In genomic region chr19:45056908-45057698, GRCm38 (mm10) we compare ENCODE assay signal across 8 mouse cellular contexts. TPM values are rescaled to one million over a fixed set of nuclear protein-coding genes. Genes with fewer than 3 reads are reported as not detected.
DNase-seq lines count a peak whose midpoint lies in the region; ATAC-seq and TF ChIP-seq lines count a peak whose summit lies in the region.

No protein-coding gene starts in this region.

- no peaks in the 10 kb centered on the region for H3K36me3 ChIP-seq in kidney, adult 2 months (ENCODE audit: control insufficient read depth, insufficient read depth, low read length)
- H3K36me3 ChIP-seq in forebrain, embryonic 13.5 days (ENCODE audit: poor library complexity, severe bottlenecking): peaks cover 32% of the 10 kb centered on the region
- H3K36me3 ChIP-seq in liver, embryonic 12.5 days: 0 out of 2 replicates have a peak, but pooled peaks cover 3% of the 10 kb centered on the region
- peaks cover 1% of the 10 kb centered on the region; the same call in 1 of the 2 replicates for H3K36me3 ChIP-seq in small intestine, adult 2 months (ENCODE audit: control insufficient read depth, insufficient read depth, low read length)

- H3K9me3 ChIP-seq in forebrain, embryonic 13.5 days (replicated peaks): no peaks in the 10 kb centered on the region
- H3K9me3 ChIP-seq in liver, embryonic 12.5 days (replicated peaks): no peaks in the 10 kb centered on the region

- peak overlapping the region; percentile 89 for H3K9ac ChIP-seq in forebrain, embryonic 13.5 days
- H3K9ac ChIP-seq in liver, embryonic 12.5 days: peak overlapping the region; percentile 87; the same call in 1 of the 2 replicates

- H3K4me2 ChIP-seq in forebrain, embryonic 13.5 days: peak overlapping the region; percentile 87
- peak overlapping the region; percentile 93 for H3K4me2 ChIP-seq in liver, embryonic 12.5 days

- WGBS in kidney, adult 2 months: 57% methylated on average over 7 of the region's 7 CpGs
- 84% methylated on average over 7 of the region's 7 CpGs for WGBS in forebrain, embryonic 13.5 days
- 73% methylated on average over 7 of the region's 7 CpGs for WGBS in liver, embryonic 12.5 days (ENCODE audit: insufficient replicate concordance)
- WGBS in small intestine, adult 2 months: 56% methylated on average over 7 of the region's 7 CpGs

- no peak for DNase-seq in kidney, adult 2 months
- no peak for DNase-seq in kidney, adult 9 months
- no peak for DNase-seq in spleen, adult 18-20 months

- no peak overlapping the region for H3K4me3 ChIP-seq in kidney, adult 2 months (ENCODE audit: insufficient read depth, low read depth, low read length)
- H3K4me3 ChIP-seq in forebrain, embryonic 13.5 days: peak overlapping the region; percentile 64
- peak overlapping the region; percentile 79; the same call in 1 of the 2 replicates for H3K4me3 ChIP-seq in liver, embryonic 12.5 days
- no peak overlapping the region for H3K4me3 ChIP-seq in small intestine, adult 2 months (ENCODE audit: low read depth, low read length)

- no peaks in the 10 kb centered on the region for H3K27me3 ChIP-seq in kidney, adult 2 months (replicated peaks; ENCODE audit: control insufficient read depth, insufficient read depth, low read length)
- H3K27me3 ChIP-seq in forebrain, embryonic 13.5 days: no peaks in the 10 kb centered on the region
- no peaks in the 10 kb centered on the region for H3K27me3 ChIP-seq in liver, embryonic 12.5 days (replicated peaks)
- H3K27me3 ChIP-seq in small intestine, adult 2 months (ENCODE audit: control insufficient read depth, insufficient read depth, low read length): no peaks in the 10 kb centered on the region

- peaks cover 7% of the 10 kb centered on the region; the same call in 1 of the 2 replicates for H3K4me1 ChIP-seq in kidney, adult 2 months (ENCODE audit: control insufficient read depth, insufficient read depth, low read length)
- H3K4me1 ChIP-seq in forebrain, embryonic 13.5 days: peaks cover 26% of the 10 kb centered on the region
- H3K4me1 ChIP-seq in liver, embryonic 12.5 days: peaks cover 45% of the 10 kb centered on the region
- peaks cover 5% of the 10 kb centered on the region; the same call in 1 of the 2 replicates for H3K4me1 ChIP-seq in small intestine, adult 2 months (ENCODE audit: control insufficient read depth, insufficient read depth, insufficient read length, low read length)

- ATAC-seq in forebrain, embryonic 13.5 days: no peak
- no peak for ATAC-seq in liver, embryonic 12.5 days
- ATAC-seq in megakaryocyte-erythroid progenitor cell, adult 5-6 weeks (replicated peaks; ENCODE audit: low FRiP score, low TSS enrichment, poor library complexity, severe bottlenecking): no peak
- no peak for ATAC-seq in cerebellum, adult (ENCODE audit: insufficient number of reproducible peaks, low FRiP score, low TSS enrichment)

- peak overlapping the region; percentile 53; the same call in 1 of the 2 replicates for H3K27ac ChIP-seq in kidney, adult 2 months (ENCODE audit: insufficient read depth, low read depth, low read length)
- H3K27ac ChIP-seq in forebrain, embryonic 13.5 days: peak overlapping the region; percentile 97; the same call in 1 of the 2 replicates
- peak overlapping the region; percentile 96 for H3K27ac ChIP-seq in liver, embryonic 12.5 days
- peak overlapping the region; percentile 91 for H3K27ac ChIP-seq in small intestine, adult 2 months (ENCODE audit: insufficient read depth, low read depth, low read length)

- TF ChIP-seq CTCF in kidney, adult 2 months (conservative IDR thresholded peaks at IDR 0.05; ENCODE audit: insufficient read depth, insufficient read length, low read depth, low read length): no peak
- no peak for TF ChIP-seq CTCF in small intestine, adult 2 months (IDR thresholded peaks at IDR 0.05; ENCODE audit: extremely low read depth, insufficient read length, insufficient replicate concordance, low read depth, low read length)

- TF ChIP-seq POLR2A in kidney, adult 2 months (IDR thresholded peaks at IDR 0.05; ENCODE audit: low read depth, low read length): no peak
- TF ChIP-seq POLR2A in small intestine, adult 2 months (IDR thresholded peaks at IDR 0.05; ENCODE audit: low read depth, low read length): no peak

RNA-seq across cellular contexts. Expression of gene Sfxn3, which starts 9.8 kb away (rescaled TPM):
- 20.8 and 23.5 TPM in 2 replicates for polyA plus RNA-seq in kidney, adult 2 months (2012; rRNA removed)
- polyA plus RNA-seq in forebrain, embryonic 13.5 days (2015; fragmentation: Nextera tagmentation; extraction: Ambion mirVana): 38.8 and 42.2 TPM in 2 replicates
- polyA plus RNA-seq in liver, embryonic 12.5 days (2016; fragmentation: Nextera tagmentation; extraction: Ambion mirVana): 4.1 TPM in 2 replicates
- polyA plus RNA-seq in small intestine, adult 2 months (2012; rRNA removed): 8.8 and 9.5 TPM in 2 replicates
- 10.6 and 23.4 TPM in 2 replicates for total RNA-seq in megakaryocyte-erythroid progenitor cell, adult 5-6 weeks (2014; fragmentation: Nextera tagmentation)
- total RNA-seq in megakaryocyte-erythroid progenitor cell, adult 5-6 weeks (2017): 5.8 and 6.4 TPM in 2 replicates

RNA-seq across cellular contexts. Expression of gene Pdzd7, which starts 11.6 kb away (rescaled TPM):
- 0.74 and 0.99 TPM in 2 replicates for polyA plus RNA-seq in kidney, adult 2 months (2012; rRNA removed)
- polyA plus RNA-seq in forebrain, embryonic 13.5 days (2015; fragmentation: Nextera tagmentation; extraction: Ambion mirVana): 0.92 and 1.5 TPM in 2 replicates
- not detected in 2 replicates for polyA plus RNA-seq in liver, embryonic 12.5 days (2016; fragmentation: Nextera tagmentation; extraction: Ambion mirVana)
- polyA plus RNA-seq in small intestine, adult 2 months (2012; rRNA removed): 0.29 and 1.2 TPM in 2 replicates
- not detected in 2 replicates for total RNA-seq in megakaryocyte-erythroid progenitor cell, adult 5-6 weeks (2014; fragmentation: Nextera tagmentation)
- total RNA-seq in megakaryocyte-erythroid progenitor cell, adult 5-6 weeks (2017): not detected in 2 replicates

RNA-seq across cellular contexts. Expression of gene Kazald1, which starts 17.9 kb away (rescaled TPM):
- 1.9 and 2.1 TPM in 2 replicates for polyA plus RNA-seq in kidney, adult 2 months (2012; rRNA removed)
- polyA plus RNA-seq in forebrain, embryonic 13.5 days (2015; fragmentation: Nextera tagmentation; extraction: Ambion mirVana): 0.46 and 0.76 TPM in 2 replicates
- 0.18 and 0.35 TPM in 2 replicates for polyA plus RNA-seq in liver, embryonic 12.5 days (2016; fragmentation: Nextera tagmentation; extraction: Ambion mirVana)
- polyA plus RNA-seq in small intestine, adult 2 months (2012; rRNA removed): 2.2 and 2.4 TPM in 2 replicates
- 1.2 TPM in 1 of 2 replicates, not detected in the other for total RNA-seq in megakaryocyte-erythroid progenitor cell, adult 5-6 weeks (2014; fragmentation: Nextera tagmentation)
- 0.80 and 1.7 TPM in 2 replicates for total RNA-seq in megakaryocyte-erythroid progenitor cell, adult 5-6 weeks (2017)

RNA-seq across cellular contexts. Expression of gene Lzts2, which starts 42.9 kb away (rescaled TPM):
- 54.7 and 74.3 TPM in 2 replicates for polyA plus RNA-seq in kidney, adult 2 months (2012; rRNA removed)
- 24.5 and 24.7 TPM in 2 replicates for polyA plus RNA-seq in forebrain, embryonic 13.5 days (2015; fragmentation: Nextera tagmentation; extraction: Ambion mirVana)
- polyA plus RNA-seq in liver, embryonic 12.5 days (2016; fragmentation: Nextera tagmentation; extraction: Ambion mirVana): 18.3 and 19.6 TPM in 2 replicates
- polyA plus RNA-seq in small intestine, adult 2 months (2012; rRNA removed): 40.3 and 50.4 TPM in 2 replicates
- total RNA-seq in megakaryocyte-erythroid progenitor cell, adult 5-6 weeks (2014; fragmentation: Nextera tagmentation): 9.0 and 10.2 TPM in 2 replicates
- total RNA-seq in megakaryocyte-erythroid progenitor cell, adult 5-6 weeks (2017): 7.8 and 7.9 TPM in 2 replicates

RNA-seq across cellular contexts. Expression of gene Mrpl43, which starts 50.9 kb away (rescaled TPM):
- polyA plus RNA-seq in kidney, adult 2 months (2012; rRNA removed): 86.5 and 87.9 TPM in 2 replicates
- polyA plus RNA-seq in forebrain, embryonic 13.5 days (2015; fragmentation: Nextera tagmentation; extraction: Ambion mirVana): 82.2 and 89.7 TPM in 2 replicates
- polyA plus RNA-seq in liver, embryonic 12.5 days (2016; fragmentation: Nextera tagmentation; extraction: Ambion mirVana): 45.8 and 47.6 TPM in 2 replicates
- 71.9 and 126 TPM in 2 replicates for polyA plus RNA-seq in small intestine, adult 2 months (2012; rRNA removed)
- 32.2 and 48.4 TPM in 2 replicates for total RNA-seq in megakaryocyte-erythroid progenitor cell, adult 5-6 weeks (2014; fragmentation: Nextera tagmentation)
- 26.3 and 29.0 TPM in 2 replicates for total RNA-seq in megakaryocyte-erythroid progenitor cell, adult 5-6 weeks (2017)

Comparison
In these comparisons a context has a peak if more than half of its experiments do, and no peak if none do; other contexts are left out.
1. H3K4me3 ChIP-seq: peak in forebrain, embryonic 13.5 days (single experiment) and liver, embryonic 12.5 days (single experiment); none in kidney, adult 2 months (single experiment) and small intestine, adult 2 months (single experiment).
2. Peak in every context shown above with its lines, with median percentiles within 50 percentile points of each other: H3K27ac ChIP-seq.